Mouse (Mus musculus): ENCODE results near the gene Mgp. TPM values are rescaled to one million over a fixed set of nuclear protein-coding genes. Genes with fewer than 3 reads are reported as not detected.
A peak's percentile ranks its signal among the peaks of the same experiment; 100 is the strongest.

The Mgp gene
- polyA plus RNA-seq, 1 experiment from 2014 or later = 918 TPM

GRCm38 (mm10) chr6:136848399-136848798, 27.2 kb downstream of the Mgp start:
- H3K27ac ChIP-seq = no peak overlapping the region
- WGBS = 82% methylated on average over 8 of the region's 8 CpGs
- no peak overlapping the region for H3K4me2 ChIP-seq
- H3K4me3 ChIP-seq = no peak overlapping the region
- no peaks in the 10 kb centered on the region for H3K9me3 ChIP-seq
- no peaks in the 10 kb centered on the region for H3K27me3 ChIP-seq
- H3K4me1 ChIP-seq = peaks cover 4% of the 10 kb centered on the region
- H3K9ac ChIP-seq = no peak overlapping the region
- H3K36me3 ChIP-seq = no peaks in the 10 kb centered on the region
- ATAC-seq (ENCODE audit: borderline replicate concordance, extremely low read depth, low FRiP score, low TSS enrichment) = no peak

- Histone ChIP-seq H3K4me3 (no peak overlapping the region), H3K27me3 (no peaks in the 10 kb centered on the region), H3K9ac (no peak overlapping the region), H3K4me2 (no peak overlapping the region), H3K36me3 (no peaks in the 10 kb centered on the region), H3K9me3 (no peaks in the 10 kb centered on the region), H3K27ac (no peak overlapping the region), H3K4me1 (peaks cover 2% of the 10 kb centered on the region)
- WGBS = 14% methylated on average over 2 of the region's 2 CpGs
- ATAC-seq (ENCODE audit: borderline replicate concordance, extremely low read depth, low FRiP score, low TSS enrichment) = no peak
These were observed 27.8 kb downstream of the Mgp start for GRCm38 (mm10) chr6:136847790-136848189.

GRCm38 (mm10) chr6:136847267-136847666, 28.4 kb downstream of the Mgp start:
- H3K4me2 ChIP-seq = no peak overlapping the region
- whole genome bisulfite sequencing = 85% methylated on average over 3 of the region's 3 CpGs
- H3K4me1 ChIP-seq = no peaks in the 10 kb centered on the region
- no peaks in the 10 kb centered on the region for H3K36me3 ChIP-seq
- no peak overlapping the region for H3K27ac ChIP-seq
- H3K9ac ChIP-seq = no peak overlapping the region
- H3K4me3 ChIP-seq = no peak overlapping the region
- H3K27me3 ChIP-seq = no peaks in the 10 kb centered on the region; the same call in 1 of the 2 replicates
- H3K9me3 ChIP-seq = no peaks in the 10 kb centered on the region
- ATAC-seq (ENCODE audit: borderline replicate concordance, extremely low read depth, low FRiP score, low TSS enrichment) = no peak

- Histone ChIP-seq H3K27me3 (no peaks in the 10 kb centered on the region; the same call in 1 of the 2 replicates), H3K27ac (no peak overlapping the region), H3K9ac (no peak overlapping the region), H3K4me1 (no peaks in the 10 kb centered on the region), H3K9me3 (no peaks in the 10 kb centered on the region), H3K4me3 (no peak overlapping the region), H3K36me3 (no peaks in the 10 kb centered on the region), H3K4me2 (no peak overlapping the region)
- 67% methylated on average over 5 of the region's 5 CpGs for WGBS
- ATAC-seq (ENCODE audit: borderline replicate concordance, extremely low read depth, low FRiP score, low TSS enrichment) = no peak
These were observed 29.7 kb downstream of the Mgp start for GRCm38 (mm10) chr6:136845706-136846480.

- 57% methylated on average over 2 of the region's 2 CpGs for WGBS
- Histone ChIP-seq H3K36me3 (no peaks in the 10 kb centered on the region), H3K27ac (no peak overlapping the region), H3K4me2 (no peak overlapping the region), H3K4me1 (no peaks in the 10 kb centered on the region), H3K27me3 (no peaks in the 10 kb centered on the region; the same call in 1 of the 2 replicates), H3K9me3 (no peaks in the 10 kb centered on the region), H3K9ac (no peak overlapping the region), H3K4me3 (no peak overlapping the region)
- no peak for ATAC-seq (ENCODE audit: borderline replicate concordance, extremely low read depth, low FRiP score, low TSS enrichment)
These were observed 30.7 kb downstream of the Mgp start for GRCm38 (mm10) chr6:136844903-136845302.

GRCm38 (mm10) chr6:136837323-136837722, 38.3 kb downstream of the Mgp start:
- no peaks in the 10 kb centered on the region for H3K4me1 ChIP-seq
- H3K4me3 ChIP-seq = no peak overlapping the region
- 77% methylated on average over 3 of the region's 3 CpGs for WGBS
- peaks cover 5% of the 10 kb centered on the region; the same call in 1 of the 2 replicates for H3K27me3 ChIP-seq
- no peak for ATAC-seq (ENCODE audit: borderline replicate concordance, extremely low read depth, low FRiP score, low TSS enrichment)
- H3K9ac ChIP-seq = no peak overlapping the region
- H3K27ac ChIP-seq = no peak overlapping the region
- H3K4me2 ChIP-seq = no peak overlapping the region
- no peaks in the 10 kb centered on the region for H3K9me3 ChIP-seq
- no peaks in the 10 kb centered on the region for H3K36me3 ChIP-seq

GRCm38 (mm10) chr6:136835352-136835751, 40.3 kb downstream of the Mgp start, which contains the start of gene Smco3:
Gene Smco3, minus strand, starts transcription at chr6:136835452.
- no peaks in the 10 kb centered on the region for H3K36me3 ChIP-seq
- no peak within 1 kb of the TSS for H3K9ac ChIP-seq
- H3K4me1 ChIP-seq = no peaks in the 10 kb centered on the region
- H3K9me3 ChIP-seq = no peaks in the 10 kb centered on the region
- WGBS = 39% methylated on average over 4 of the region's 4 CpGs
- H3K27me3 ChIP-seq = 0 out of 2 replicates have a peak, but pooled peaks cover 5% of the 10 kb centered on the region
- H3K4me3 ChIP-seq = peak within 1 kb of the TSS; percentile 16
- no peak for ATAC-seq (ENCODE audit: borderline replicate concordance, extremely low read depth, low FRiP score, low TSS enrichment)
- H3K27ac ChIP-seq = no peak within 1 kb of the TSS
- H3K4me2 ChIP-seq = no peak within 1 kb of the TSS; the same call in 1 of the 2 replicates

- Histone ChIP-seq H3K36me3 (no peaks in the 10 kb centered on the region), H3K4me3 (no peak overlapping the region), H3K4me1 (peaks cover 8% of the 10 kb centered on the region; the same call in 1 of the 2 replicates), H3K9ac (no peak overlapping the region), H3K27me3 (0 out of 2 replicates have a peak, but pooled peaks cover 5% of the 10 kb centered on the region), H3K27ac (no peak overlapping the region), H3K4me2 (no peak overlapping the region), H3K9me3 (no peaks in the 10 kb centered on the region)
- ATAC-seq (ENCODE audit: borderline replicate concordance, extremely low read depth, low FRiP score, low TSS enrichment) = no peak
- WGBS = 60% methylated on average over 5 of the region's 5 CpGs
These were observed 43.9 kb downstream of the Mgp start for GRCm38 (mm10) chr6:136831712-136832111.

GRCm38 (mm10) chr6:136828681-136829080, 46.9 kb downstream of the Mgp start:
- peak overlapping the region; percentile 57 for H3K4me2 ChIP-seq
- no peaks in the 10 kb centered on the region for H3K9me3 ChIP-seq
- H3K27ac ChIP-seq = peak overlapping the region; percentile 64
- no peak for ATAC-seq (ENCODE audit: borderline replicate concordance, extremely low read depth, low FRiP score, low TSS enrichment)
- peak overlapping the region; percentile 31; the same call in 1 of the 2 replicates for H3K9ac ChIP-seq
- H3K4me3 ChIP-seq = peak overlapping the region; percentile 99
- no peaks in the 10 kb centered on the region for H3K27me3 ChIP-seq
- H3K36me3 ChIP-seq = peaks cover 19% of the 10 kb centered on the region
- 34% methylated on average over 4 of the region's 4 CpGs for WGBS
- peaks cover 13% of the 10 kb centered on the region; the same call in 1 of the 2 replicates for H3K4me1 ChIP-seq

- peaks cover 13% of the 10 kb centered on the region; the same call in 1 of the 2 replicates for H3K4me1 ChIP-seq
- H3K4me2 ChIP-seq = peak within 1 kb of the TSS; percentile 70
- peak within 1 kb of the TSS; percentile 80 for H3K27ac ChIP-seq
- ATAC-seq (ENCODE audit: borderline replicate concordance, extremely low read depth, low FRiP score, low TSS enrichment) = peak; percentile 100
- H3K9ac ChIP-seq = peak within 1 kb of the TSS; percentile 100
- no peaks in the 10 kb centered on the region for H3K27me3 ChIP-seq
- H3K4me3 ChIP-seq = peak within 1 kb of the TSS; percentile 99
- under 1% methylated on average over 45 of the region's 45 CpGs for WGBS
- peaks cover 21% of the 10 kb centered on the region for H3K36me3 ChIP-seq
- H3K9me3 ChIP-seq = no peaks in the 10 kb centered on the region
These were observed 47.6 kb downstream of the Mgp start, which contains the start of gene Wbp11 for GRCm38 (mm10) chr6:136827881-136828561. Gene Wbp11, minus strand, starts transcription at chr6:136828233.

GRCm38 (mm10) chr6:136827516-136827880, 48.1 kb downstream of the Mgp start, which contains the start of gene BC049715:
Gene BC049715, plus strand, starts transcription at chr6:136827626.
- peaks cover 27% of the 10 kb centered on the region for H3K36me3 ChIP-seq
- peak within 1 kb of the TSS; percentile 100 for H3K9ac ChIP-seq
- under 1% methylated on average over 34 of the region's 34 CpGs for WGBS
- no peaks in the 10 kb centered on the region for H3K9me3 ChIP-seq
- H3K4me2 ChIP-seq = peak within 1 kb of the TSS; percentile 70
- peaks cover 13% of the 10 kb centered on the region; the same call in 1 of the 2 replicates for H3K4me1 ChIP-seq
- no peaks in the 10 kb centered on the region for H3K27me3 ChIP-seq
- H3K27ac ChIP-seq = peak within 1 kb of the TSS; percentile 80
- ATAC-seq (ENCODE audit: borderline replicate concordance, extremely low read depth, low FRiP score, low TSS enrichment) = no peak
- H3K4me3 ChIP-seq = peak within 1 kb of the TSS; percentile 99
